Mouse (Mus musculus): ENCODE data around the gene Cul7. TPM values are rescaled to one million over a fixed set of nuclear protein-coding genes. Genes with fewer than 3 reads are reported as not detected.

Cul7 gene
- polyA plus RNA-seq, 1 experiment from 2014 or later: 54.8 TPM

DNA sequence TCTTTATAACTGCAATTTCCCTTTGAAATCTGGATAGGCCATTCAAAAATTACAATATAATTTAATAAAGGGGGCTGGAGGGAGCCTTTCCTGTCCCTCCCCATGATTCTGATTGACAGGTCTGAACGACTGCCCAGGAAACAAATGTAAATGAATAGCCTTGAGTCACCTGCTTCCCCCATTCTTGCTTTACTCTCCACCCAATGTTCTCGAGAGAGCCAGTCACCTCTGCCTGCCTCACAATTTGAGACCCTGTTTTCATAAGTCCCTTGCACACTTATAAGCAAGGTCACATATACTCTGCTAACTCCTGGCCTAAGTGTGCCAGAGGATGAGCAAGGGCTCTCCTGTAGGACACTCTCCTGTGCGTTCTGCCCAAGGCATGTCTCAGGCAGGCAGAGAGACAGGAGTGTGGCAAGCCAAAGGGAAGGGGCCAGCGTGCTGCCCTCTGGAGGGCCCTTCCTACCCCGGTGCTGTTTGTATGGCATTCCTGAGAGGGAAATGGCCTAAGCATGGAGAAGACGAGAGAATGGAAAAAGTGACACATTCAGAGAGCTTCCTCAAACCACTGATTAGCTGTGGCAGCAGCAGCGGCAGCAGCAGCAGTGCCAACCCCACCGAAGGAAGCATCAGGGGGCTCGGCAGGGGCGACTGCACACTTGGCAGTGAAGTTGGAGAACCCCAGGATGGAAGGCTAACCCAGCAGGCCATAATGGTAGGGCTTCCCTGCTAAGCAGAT, 26.1 kb upstream of the Cul7 start:
- peaks cover 83% of the 10 kb centered on the region for H3K4me1 ChIP-seq (ENCODE audit: control insufficient read depth, insufficient read depth, low read length)
- no peaks in the 10 kb centered on the region for H3K9me3 ChIP-seq (replicated peaks; ENCODE audit: control insufficient read depth, low read length)
- ATAC-seq (ENCODE audit: insufficient read depth, low FRiP score): no peak
- WGBS: 23% methylated on average over 10 of the region's 10 CpGs
- H3K4me2 ChIP-seq (ENCODE audit: low read depth, low read length): peak overlapping the region; percentile 28
- no peak overlapping the region for H3K4me3 ChIP-seq (replicated peaks; ENCODE audit: low read length)
- no peaks in the 10 kb centered on the region for H3K27me3 ChIP-seq (ENCODE audit: control insufficient read depth, insufficient read depth, low read length)
- no peaks in the 10 kb centered on the region for H3K36me3 ChIP-seq (ENCODE audit: control insufficient read depth, insufficient read depth, low read length)
- H3K9ac ChIP-seq (ENCODE audit: low read length): peak overlapping the region; percentile 59
- peak overlapping the region; percentile 83 for H3K27ac ChIP-seq (ENCODE audit: low read length)

DNA sequence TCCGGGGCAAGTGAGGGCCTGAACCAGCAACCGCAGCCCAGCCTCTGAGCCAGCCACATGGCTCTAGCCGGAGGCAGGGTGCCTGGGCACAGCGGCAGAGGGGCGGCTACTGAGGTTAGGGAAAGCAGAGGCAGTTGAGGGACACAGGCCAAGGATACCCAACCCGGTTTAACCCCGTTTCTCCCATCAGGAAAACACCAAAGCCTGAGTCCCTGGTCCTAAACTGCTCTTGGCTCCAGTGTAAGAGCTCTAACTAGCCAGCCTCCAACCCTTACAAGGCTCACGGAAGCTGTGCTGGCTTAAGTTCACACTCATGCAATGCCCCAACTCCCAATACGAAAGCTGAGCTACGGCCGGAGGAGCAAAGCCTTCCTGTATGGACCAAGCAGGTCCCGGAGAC, 25.5 kb upstream of the Cul7 start:
- H3K4me1 ChIP-seq (ENCODE audit: control insufficient read depth, insufficient read depth, low read length): peaks cover 78% of the 10 kb centered on the region
- H3K9ac ChIP-seq (ENCODE audit: low read length): peak overlapping the region; percentile 59
- H3K9me3 ChIP-seq (replicated peaks; ENCODE audit: control insufficient read depth, low read length): no peaks in the 10 kb centered on the region
- H3K4me3 ChIP-seq (replicated peaks; ENCODE audit: low read length): no peak overlapping the region
- ATAC-seq (ENCODE audit: insufficient read depth, low FRiP score): no peak
- no peaks in the 10 kb centered on the region for H3K36me3 ChIP-seq (ENCODE audit: control insufficient read depth, insufficient read depth, low read length)
- WGBS: 65% methylated on average over 12 of the region's 12 CpGs
- peak overlapping the region; percentile 83 for H3K27ac ChIP-seq (ENCODE audit: low read length)
- H3K4me2 ChIP-seq (ENCODE audit: low read depth, low read length): peak overlapping the region; percentile 28; the same call in 1 of the 2 replicates
- H3K27me3 ChIP-seq (ENCODE audit: control insufficient read depth, insufficient read depth, low read length): no peaks in the 10 kb centered on the region

DNA sequence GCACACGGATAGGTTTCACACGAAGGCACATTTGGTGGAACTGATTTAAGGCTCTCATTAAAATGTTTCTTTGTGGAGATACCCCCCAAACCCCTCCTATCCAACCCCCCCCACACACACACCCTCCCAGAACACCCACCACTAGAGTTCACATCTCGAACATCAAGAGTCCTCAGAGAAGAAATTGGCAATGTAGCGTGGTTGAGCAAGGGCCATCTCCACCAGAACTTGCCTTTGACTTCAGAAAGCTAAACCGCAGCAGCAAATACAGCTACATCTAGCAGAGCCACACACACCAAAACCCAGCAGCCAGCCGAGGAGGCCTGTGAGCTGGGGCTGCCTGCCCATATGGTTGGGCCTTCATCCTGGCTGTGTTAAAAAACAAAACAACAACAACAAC, 22.7 kb upstream of the Cul7 start:
- Histone ChIP-seq H3K4me3 (replicated peaks; ENCODE audit: low read length) (peak overlapping the region; percentile 96), H3K4me1 (ENCODE audit: control insufficient read depth, insufficient read depth, low read length) (peaks cover 66% of the 10 kb centered on the region), H3K27me3 (ENCODE audit: control insufficient read depth, insufficient read depth, low read length) (no peaks in the 10 kb centered on the region), H3K4me2 (ENCODE audit: low read depth, low read length) (peak overlapping the region; percentile 64), H3K36me3 (ENCODE audit: control insufficient read depth, insufficient read depth, low read length) (peaks cover 5% of the 10 kb centered on the region; the same call in 1 of the 2 replicates), H3K27ac (ENCODE audit: low read length) (peak overlapping the region; percentile 98; the same call in 1 of the 2 replicates), H3K9me3 (replicated peaks; ENCODE audit: control insufficient read depth, low read length) (no peaks in the 10 kb centered on the region), H3K9ac (ENCODE audit: low read length) (peak overlapping the region; percentile 97)
- WGBS: 33% methylated on average over 6 of the region's 6 CpGs
- no peak for ATAC-seq (ENCODE audit: insufficient read depth, low FRiP score)

DNA sequence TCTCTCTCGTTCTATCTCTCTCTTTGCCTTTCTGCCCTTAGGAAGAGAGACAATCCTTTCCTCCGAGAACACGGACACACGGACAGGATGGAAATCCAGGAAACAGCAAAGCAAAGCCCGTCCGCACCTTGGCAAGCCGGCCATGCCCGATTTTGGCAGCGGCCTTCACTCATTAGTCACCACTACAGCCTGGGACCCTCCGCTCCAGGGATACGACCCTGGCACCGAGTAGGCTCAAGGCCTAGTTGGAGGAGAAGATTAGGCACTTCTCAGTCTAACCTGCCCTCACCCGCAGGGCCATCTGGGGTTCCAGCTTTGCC, 21.7 kb upstream of the Cul7 start:
- no peaks in the 10 kb centered on the region for H3K27me3 ChIP-seq (ENCODE audit: control insufficient read depth, insufficient read depth, low read length)
- peak overlapping the region; percentile 64 for H3K4me2 ChIP-seq (ENCODE audit: low read depth, low read length)
- H3K36me3 ChIP-seq (ENCODE audit: control insufficient read depth, insufficient read depth, low read length): peaks cover 9% of the 10 kb centered on the region; the same call in 1 of the 2 replicates
- H3K9ac ChIP-seq (ENCODE audit: low read length): peak overlapping the region; percentile 97
- no peak for ATAC-seq (ENCODE audit: insufficient read depth, low FRiP score)
- 0% methylated on average over 13 of the region's 13 CpGs for WGBS
- H3K4me1 ChIP-seq (ENCODE audit: control insufficient read depth, insufficient read depth, low read length): peaks cover 55% of the 10 kb centered on the region
- H3K9me3 ChIP-seq (replicated peaks; ENCODE audit: control insufficient read depth, low read length): no peaks in the 10 kb centered on the region
- H3K27ac ChIP-seq (ENCODE audit: low read length): peak overlapping the region; percentile 98
- H3K4me3 ChIP-seq (replicated peaks; ENCODE audit: low read length): peak overlapping the region; percentile 96

DNA sequence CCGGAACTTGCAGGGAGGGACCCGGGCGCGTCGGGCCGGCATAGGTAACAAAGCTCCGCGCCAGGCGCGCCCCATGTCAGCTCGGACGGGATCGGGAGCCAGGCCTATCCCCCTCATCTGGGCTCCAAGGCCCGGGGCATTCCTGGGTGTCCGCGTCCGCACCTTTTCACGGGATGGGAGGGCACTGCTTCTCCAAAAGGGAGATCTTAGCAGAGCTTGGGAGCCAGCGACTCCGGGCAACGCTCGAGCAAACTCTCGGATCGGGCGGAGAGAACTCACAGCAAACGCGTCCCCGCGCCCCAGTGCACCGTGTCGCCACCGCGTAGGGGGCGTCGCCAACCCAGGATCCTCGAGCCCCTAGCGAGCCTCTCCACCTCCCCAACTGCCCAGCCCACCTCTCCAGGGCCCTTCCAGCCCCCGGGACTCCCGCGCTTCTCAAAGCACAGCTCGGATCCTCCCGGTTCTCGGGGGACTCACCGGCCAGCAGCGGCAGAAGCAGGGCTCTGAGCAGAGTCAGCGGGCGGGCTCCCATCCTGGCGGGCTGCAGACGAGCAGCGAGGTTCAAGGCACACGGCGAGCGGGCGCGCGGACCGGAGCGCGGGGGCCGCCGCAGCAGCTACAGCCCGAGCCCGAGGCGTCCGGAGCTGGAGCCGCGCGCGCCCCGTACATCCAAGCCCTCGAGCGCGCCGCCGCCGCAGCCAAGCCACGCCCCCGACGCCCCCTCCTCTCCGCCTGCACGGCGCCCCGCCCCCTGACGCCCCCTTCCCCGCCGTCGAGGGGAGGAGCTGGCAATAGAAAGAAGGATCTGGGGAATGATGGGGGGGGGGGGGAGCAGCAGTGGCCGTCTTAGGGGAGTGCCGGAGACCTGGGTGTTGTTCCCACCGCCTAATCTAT, 21.1 kb upstream of the Cul7 start, which contains the start of gene Ptk7:
Gene Ptk7 (minus strand): TSS at position 714 of the 894 bp plus-strand sequence.
- H3K27ac ChIP-seq (ENCODE audit: low read length): peak within 1 kb of the TSS; percentile 98
- peak within 1 kb of the TSS; percentile 97 for H3K9ac ChIP-seq (ENCODE audit: low read length)
- peak within 1 kb of the TSS; percentile 96 for H3K4me3 ChIP-seq (replicated peaks; ENCODE audit: low read length)
- WGBS: under 1% methylated on average over 80 of the region's 90 CpGs
- peak; percentile 73 for ATAC-seq (ENCODE audit: insufficient read depth, low FRiP score)
- peaks cover 49% of the 10 kb centered on the region for H3K4me1 ChIP-seq (ENCODE audit: control insufficient read depth, insufficient read depth, low read length)
- H3K9me3 ChIP-seq (replicated peaks; ENCODE audit: control insufficient read depth, low read length): no peaks in the 10 kb centered on the region
- peaks cover 9% of the 10 kb centered on the region; the same call in 1 of the 2 replicates for H3K36me3 ChIP-seq (ENCODE audit: control insufficient read depth, insufficient read depth, low read length)
- no peaks in the 10 kb centered on the region for H3K27me3 ChIP-seq (ENCODE audit: control insufficient read depth, insufficient read depth, low read length)
- peak within 1 kb of the TSS; percentile 64 for H3K4me2 ChIP-seq (ENCODE audit: low read depth, low read length)

DNA sequence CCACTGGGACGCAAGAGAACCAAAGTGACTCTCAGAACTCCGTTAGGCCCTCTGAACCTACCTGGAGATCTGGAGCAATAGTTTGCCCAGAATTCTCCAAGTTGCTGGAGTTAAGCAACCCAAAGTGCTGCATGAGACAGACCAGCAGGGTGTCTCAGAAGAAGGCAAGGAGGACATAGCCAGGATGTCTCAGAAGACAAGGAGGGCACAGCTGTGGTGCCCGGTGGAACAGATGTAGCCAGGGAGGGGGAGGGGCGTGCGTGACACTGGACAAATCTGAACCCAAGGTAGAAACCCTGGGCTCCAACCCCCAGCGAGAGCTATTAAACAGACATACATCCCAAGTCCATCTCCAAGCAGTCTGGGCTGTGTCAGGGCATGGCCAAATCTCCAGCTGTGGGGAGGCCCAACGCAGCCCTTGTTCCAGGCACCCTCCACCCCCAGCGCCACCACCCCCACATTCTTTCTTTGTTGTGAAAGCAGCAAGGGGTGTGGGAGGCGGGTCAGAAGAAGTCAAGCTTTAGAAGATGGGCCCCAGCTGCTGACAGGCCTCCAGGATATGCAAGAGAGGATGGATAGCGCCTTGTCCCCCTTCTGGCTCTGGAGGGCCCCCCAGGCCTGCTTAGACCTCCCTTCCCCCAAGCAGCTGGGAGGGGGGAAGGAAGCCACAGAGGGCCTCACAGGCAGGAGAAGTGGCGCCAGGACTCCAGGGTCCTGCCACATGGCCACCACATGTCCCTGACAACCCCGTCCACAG, 20.3 kb upstream of the Cul7 start:
- Histone ChIP-seq H3K9ac (ENCODE audit: low read length) (peak overlapping the region; percentile 97), H3K27ac (ENCODE audit: low read length) (peak overlapping the region; percentile 98), H3K36me3 (ENCODE audit: control insufficient read depth, insufficient read depth, low read length) (peaks cover 9% of the 10 kb centered on the region; the same call in 1 of the 2 replicates), H3K4me2 (ENCODE audit: low read depth, low read length) (peak overlapping the region; percentile 64), H3K27me3 (ENCODE audit: control insufficient read depth, insufficient read depth, low read length) (no peaks in the 10 kb centered on the region), H3K9me3 (replicated peaks; ENCODE audit: control insufficient read depth, low read length) (no peaks in the 10 kb centered on the region), H3K4me3 (replicated peaks; ENCODE audit: low read length) (peak overlapping the region; percentile 96), H3K4me1 (ENCODE audit: control insufficient read depth, insufficient read depth, low read length) (peaks cover 41% of the 10 kb centered on the region)
- peak; percentile 89 for ATAC-seq (ENCODE audit: insufficient read depth, low FRiP score)
- 8% methylated on average over 12 of the region's 12 CpGs for WGBS

DNA sequence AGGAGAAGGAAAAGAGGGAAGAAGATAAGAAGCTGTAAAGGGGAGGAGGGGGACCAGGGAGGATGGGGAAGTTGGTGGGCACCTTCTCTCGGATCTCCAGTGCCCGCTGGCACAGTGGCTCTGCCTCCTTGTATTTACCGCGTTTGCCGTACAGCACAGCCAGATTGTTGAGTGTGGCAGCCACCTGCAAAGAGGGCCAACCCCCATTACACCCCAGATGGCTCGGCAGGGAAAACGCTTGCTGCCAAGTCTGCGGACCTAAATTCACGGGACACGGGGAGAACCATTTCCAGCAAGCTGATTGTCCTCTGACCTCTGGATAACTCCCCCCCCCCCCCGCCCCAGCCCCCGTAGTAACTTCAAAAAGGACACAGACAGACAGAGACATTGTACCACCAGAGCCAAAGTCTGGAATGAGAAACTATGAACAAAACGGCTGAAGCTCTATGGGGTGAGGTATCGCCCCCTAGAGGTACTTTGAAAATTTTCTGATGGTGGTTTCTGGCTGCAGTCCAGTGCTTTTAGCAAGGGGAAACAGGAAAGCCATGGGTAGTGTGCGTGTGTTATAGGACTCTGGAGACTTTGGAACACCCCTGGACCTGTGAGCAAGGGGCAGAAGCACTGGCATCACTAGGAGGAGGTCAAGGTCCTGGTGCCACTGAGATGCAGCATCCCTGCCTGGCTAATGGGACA, 13.2 kb upstream of the Cul7 start:
- Histone ChIP-seq H3K27me3 (ENCODE audit: control insufficient read depth, insufficient read depth, low read length) (no peaks in the 10 kb centered on the region), H3K4me1 (ENCODE audit: control insufficient read depth, insufficient read depth, low read length) (0 out of 2 replicates have a peak, but pooled peaks cover 3% of the 10 kb centered on the region), H3K4me3 (replicated peaks; ENCODE audit: low read length) (no peak overlapping the region), H3K9ac (ENCODE audit: low read length) (peak overlapping the region; percentile 43), H3K4me2 (ENCODE audit: low read depth, low read length) (peak overlapping the region; percentile 38; the same call in 1 of the 2 replicates), H3K9me3 (replicated peaks; ENCODE audit: control insufficient read depth, low read length) (no peaks in the 10 kb centered on the region), H3K36me3 (ENCODE audit: control insufficient read depth, insufficient read depth, low read length) (peaks cover 14% of the 10 kb centered on the region; the same call in 1 of the 2 replicates), H3K27ac (ENCODE audit: low read length) (no peak overlapping the region)
- ATAC-seq (ENCODE audit: insufficient read depth, low FRiP score): peak; percentile 37; the same call in 1 of the 2 replicates
- WGBS: 20% methylated on average over 15 of the region's 15 CpGs

DNA sequence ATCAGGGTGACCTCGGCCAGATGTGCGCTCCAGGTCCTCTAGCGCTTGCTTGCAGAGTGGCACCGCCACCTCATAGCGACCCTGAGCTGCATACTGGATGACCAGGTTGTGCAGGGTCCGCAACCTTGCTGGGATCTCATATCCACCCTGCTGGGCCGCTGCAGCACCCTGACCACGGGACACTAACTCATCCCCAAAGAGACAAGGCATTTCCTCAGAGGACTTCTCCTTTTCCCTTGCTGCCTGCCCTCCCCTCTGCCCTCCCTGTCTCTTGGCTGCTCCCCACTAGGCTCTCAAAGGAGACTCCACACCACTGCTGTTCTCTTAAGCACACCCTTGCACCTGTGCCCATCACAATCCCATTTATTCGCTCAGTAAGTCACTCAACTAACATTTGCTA, 10.2 kb upstream of the Cul7 start:
- Histone ChIP-seq H3K9ac (ENCODE audit: low read length) (no peak overlapping the region), H3K9me3 (replicated peaks; ENCODE audit: control insufficient read depth, low read length) (no peaks in the 10 kb centered on the region), H3K4me3 (replicated peaks; ENCODE audit: low read length) (no peak overlapping the region), H3K36me3 (ENCODE audit: control insufficient read depth, insufficient read depth, low read length) (peaks cover 9% of the 10 kb centered on the region; the same call in 1 of the 2 replicates), H3K4me2 (ENCODE audit: low read depth, low read length) (no peak overlapping the region), H3K27me3 (ENCODE audit: control insufficient read depth, insufficient read depth, low read length) (no peaks in the 10 kb centered on the region), H3K27ac (ENCODE audit: low read length) (no peak overlapping the region), H3K4me1 (ENCODE audit: control insufficient read depth, insufficient read depth, low read length) (peaks cover 8% of the 10 kb centered on the region; the same call in 1 of the 2 replicates)
- 73% methylated on average over 9 of the region's 9 CpGs for WGBS
- no peak for ATAC-seq (ENCODE audit: insufficient read depth, low FRiP score)

All from stomach, embryonic 16.5 days (tissue).